Mouse (Mus musculus): Measurements from ENCODE around the gene Nfasc.

- TF ChIP-seq CTCF (IDR thresholded peaks at IDR 0.05; ENCODE audit: extremely low read depth, insufficient read depth, insufficient read length, insufficient replicate concordance) (no peak), POLR2A (IDR thresholded peaks at IDR 0.05; ENCODE audit: low read depth, low read length) (no peak)
Measured at GRCm38 (mm10) chr1:132567336-132568125, 174.1 kb downstream of the Nfasc start.
